Mouse (Mus musculus): ENCODE measurements around the gene Mettl17. TPM values are rescaled to one million over a fixed set of nuclear protein-coding genes. Genes with fewer than 3 reads are reported as not detected.
"Not testable (repeated sequence)": the region's sequence is repeated elsewhere in the genome, so short reads cannot be mapped to it uniquely, and the experiment has no call there.

Mettl17 gene
- total RNA-seq (2021) (10 to 100 TPM; 20.1 to 20.7 TPM), polyA plus RNA-seq (2012; rRNA removed) (21.1 and 24.8 TPM in 2 replicates)
- long read RNA-seq, transcript Mettl17-201 (14 exons, 1,623 nt): major isoform, 8 of 12 reads
- long read RNA-seq, partial matches to known transcripts: 2 of 12 reads
- long read RNA-seq, other reads (novel, unspliced or antisense): 2 of 12 reads

DNA sequence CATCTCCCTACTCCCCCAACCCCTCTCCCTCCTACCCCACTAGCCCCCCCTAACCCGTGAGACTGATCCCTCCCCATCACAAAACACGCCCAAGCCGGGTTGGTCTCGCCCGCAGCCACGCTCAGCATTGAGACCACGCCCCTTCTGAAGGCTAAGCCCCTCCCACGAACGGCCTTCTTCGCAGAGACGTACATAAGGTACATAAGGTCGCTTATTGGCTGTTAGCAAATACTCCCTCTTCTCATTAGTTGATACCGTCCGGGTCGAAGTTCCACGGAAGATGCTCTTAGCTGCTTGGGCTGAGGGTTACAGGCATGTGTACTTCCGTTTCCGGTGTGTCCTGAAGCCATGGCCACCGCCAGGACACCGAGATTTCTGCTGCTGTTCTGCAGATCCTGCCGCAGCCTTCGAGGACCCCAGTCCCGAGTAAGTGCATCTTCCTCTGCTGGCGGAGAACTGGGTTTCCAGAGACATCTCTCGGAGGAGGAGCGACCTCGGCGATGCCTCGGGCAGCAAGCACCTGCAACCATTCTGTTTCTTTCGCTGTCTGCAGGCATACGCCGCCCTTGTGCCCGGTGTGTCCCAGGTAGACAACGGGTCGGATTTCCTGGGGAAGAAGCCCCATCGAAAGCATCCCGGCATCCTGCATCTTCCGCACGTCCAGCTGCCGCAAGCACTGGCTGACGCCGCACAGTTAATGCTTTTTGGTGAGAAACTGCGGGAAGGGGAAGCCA, at the start of gene Mettl17:
TSS of gene Mettl17 (plus strand) at position 245 of the 734 bp plus-strand sequence.
- Histone ChIP-seq H3K36me3 (ENCODE audit: control insufficient read depth, insufficient read depth, low read length) (no peaks in the 10 kb centered on the region; the same call in 1 of the 2 replicates), H3K27me3 (ENCODE audit: control insufficient read depth, insufficient read depth, low read length) (no peaks in the 10 kb centered on the region), H3K4me1 (ENCODE audit: control insufficient read depth, insufficient read depth, low read length) (no peaks in the 10 kb centered on the region), H3K9ac (ENCODE audit: low read depth, low read length) (peak within 1 kb of the TSS; percentile 60), H3K27ac (peak within 1 kb of the TSS; percentile 69), H3K79me2 (replicated peaks; ENCODE audit: control insufficient read depth, insufficient read depth, low read length) (no peaks in the 10 kb centered on the region), H3K4me3 (peak within 1 kb of the TSS; percentile 66)
- peak; percentile 90 to 93 for DNase-seq
- intact Hi-C loops (cut with DNase I): loop anchor here (2.0 kb wide), 1 partner anchor 420 kb away; the partner anchor contains the start of gene Mettl3
- TF ChIP-seq EP300 (IDR thresholded peaks at IDR 0.05; ENCODE audit: insufficient read depth, low read depth, low read length) (0 out of 2 replicates have a peak, but pooled peaks have one; percentile 44), CTCF (IDR thresholded peaks at IDR 0.05) (peak; percentile 35), POLR2A (IDR thresholded peaks at IDR 0.05; ENCODE audit: insufficient read depth, low read depth, low read length) (peak; percentile 82)
- under 1% methylated on average over 43 of the region's 43 CpGs for WGBS

DNA sequence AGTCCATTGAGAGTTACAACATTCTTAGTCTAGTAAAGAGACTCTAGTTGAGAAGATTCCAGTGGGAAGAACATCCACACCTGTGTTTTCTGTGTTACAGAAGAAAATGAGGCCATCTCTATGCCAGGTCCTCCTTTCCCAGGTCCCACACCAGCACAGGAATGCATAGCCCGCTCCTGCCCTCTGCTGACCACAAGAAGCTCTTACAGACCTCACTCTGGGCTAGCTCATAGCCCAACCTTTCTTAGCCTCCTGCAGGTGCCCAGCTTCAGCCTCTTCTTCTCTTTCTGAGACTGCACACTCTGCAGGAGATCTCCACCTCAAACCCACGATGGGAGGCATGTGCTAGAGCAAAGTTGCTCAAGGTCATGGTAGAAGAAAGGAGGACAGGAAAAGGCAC, 46.2 kb upstream of the Mettl17 start:
- H3K27me3 ChIP-seq (ENCODE audit: control insufficient read depth, insufficient read depth, low read length); H3K9ac ChIP-seq (ENCODE audit: low read depth, low read length); H3K4me1 ChIP-seq (ENCODE audit: control insufficient read depth, insufficient read depth, low read length); H3K36me3 ChIP-seq (ENCODE audit: control insufficient read depth, insufficient read depth, low read length); DNase-seq; H3K4me3 ChIP-seq; intact Hi-C loops (cut with DNase I); H3K79me2 ChIP-seq (replicated peaks; ENCODE audit: control insufficient read depth, insufficient read depth, low read length); H3K27ac ChIP-seq: not testable (repeated sequence)
- peak; percentile 25 for TF ChIP-seq CTCF (IDR thresholded peaks at IDR 0.05)
- 18% methylated on average over 2 of the region's 2 CpGs for WGBS

DNA sequence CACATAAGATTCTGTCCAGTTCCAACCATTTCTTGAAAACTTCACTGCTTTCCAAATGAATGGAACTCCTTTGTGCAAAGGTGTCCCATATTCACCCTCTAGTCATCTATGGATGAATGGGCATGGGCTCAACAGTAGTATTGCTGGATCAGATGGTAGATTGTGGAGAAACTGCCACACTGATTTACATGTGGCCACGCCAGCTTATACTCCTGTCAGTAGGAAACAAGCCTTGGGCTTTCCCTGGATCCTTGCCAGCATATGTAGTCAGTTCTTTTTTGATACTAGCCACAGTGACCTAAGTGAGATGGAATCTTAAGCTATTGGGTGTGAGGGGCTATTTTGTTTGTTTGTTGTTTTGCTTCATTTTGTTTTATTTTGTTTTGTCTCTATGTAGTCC, 42.4 kb upstream of the Mettl17 start:
- Histone ChIP-seq H3K4me1 (ENCODE audit: control insufficient read depth, insufficient read depth, low read length) (no peaks in the 10 kb centered on the region), H3K4me3 (no peak overlapping the region), H3K27ac (no peak overlapping the region), H3K79me2 (replicated peaks; ENCODE audit: control insufficient read depth, insufficient read depth, low read length) (no peaks in the 10 kb centered on the region), H3K36me3 (ENCODE audit: control insufficient read depth, insufficient read depth, low read length) (no peaks in the 10 kb centered on the region), H3K27me3 (ENCODE audit: control insufficient read depth, insufficient read depth, low read length) (no peaks in the 10 kb centered on the region), H3K9ac (ENCODE audit: low read depth, low read length) (no peak overlapping the region)
- TF ChIP-seq POLR2A (IDR thresholded peaks at IDR 0.05; ENCODE audit: insufficient read depth, low read depth, low read length): no peak
- TF ChIP-seq EP300 (IDR thresholded peaks at IDR 0.05; ENCODE audit: insufficient read depth, low read depth, low read length): no peak
- TF ChIP-seq CTCF (IDR thresholded peaks at IDR 0.05): no peak
- intact Hi-C loops (cut with DNase I): loop anchor here (10.0 kb wide), 1 partner anchor 587 kb away; the partner anchor contains the start of gene Rnase2a
- WGBS: 46% methylated on average over 1 of the region's 1 CpGs
- DNase-seq: no peak

DNA sequence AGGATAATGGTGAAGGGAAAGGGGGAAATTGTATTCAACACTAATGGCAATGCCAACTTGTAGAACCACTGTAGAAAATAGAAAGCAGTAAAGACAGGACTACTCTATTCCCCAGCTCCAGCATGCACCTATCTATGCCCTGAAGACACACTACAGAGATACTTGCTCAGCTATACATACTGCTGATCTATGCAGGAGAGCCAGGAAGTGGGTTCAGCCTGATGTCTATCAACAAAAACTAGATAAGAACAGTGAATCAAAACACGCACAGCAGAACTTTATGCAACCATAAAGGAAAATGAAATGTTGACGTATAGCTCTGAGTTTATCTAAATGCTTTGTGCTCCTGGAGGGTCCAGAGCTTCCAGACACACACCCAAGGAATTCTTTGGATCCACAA, 41.9 kb upstream of the Mettl17 start:
- no peaks in the 10 kb centered on the region for H3K4me1 ChIP-seq (ENCODE audit: control insufficient read depth, insufficient read depth, low read length)
- no peaks in the 10 kb centered on the region for H3K27me3 ChIP-seq (ENCODE audit: control insufficient read depth, insufficient read depth, low read length)
- 63% methylated on average over 2 of the region's 2 CpGs for WGBS
- H3K4me3 ChIP-seq: no peak overlapping the region
- intact Hi-C loops (cut with DNase I): loop anchor here (10.0 kb wide), 1 partner anchor 588 kb away; the partner anchor contains the start of gene Rnase2a
- H3K27ac ChIP-seq: no peak overlapping the region
- no peaks in the 10 kb centered on the region for H3K36me3 ChIP-seq (ENCODE audit: control insufficient read depth, insufficient read depth, low read length)
- no peak overlapping the region for H3K9ac ChIP-seq (ENCODE audit: low read depth, low read length)
- no peaks in the 10 kb centered on the region for H3K79me2 ChIP-seq (replicated peaks; ENCODE audit: control insufficient read depth, insufficient read depth, low read length)
- DNase-seq: no peak
- TF ChIP-seq POLR2A (IDR thresholded peaks at IDR 0.05; ENCODE audit: insufficient read depth, low read depth, low read length) (no peak), EP300 (IDR thresholded peaks at IDR 0.05; ENCODE audit: insufficient read depth, low read depth, low read length) (no peak), CTCF (IDR thresholded peaks at IDR 0.05) (no peak)

DNA sequence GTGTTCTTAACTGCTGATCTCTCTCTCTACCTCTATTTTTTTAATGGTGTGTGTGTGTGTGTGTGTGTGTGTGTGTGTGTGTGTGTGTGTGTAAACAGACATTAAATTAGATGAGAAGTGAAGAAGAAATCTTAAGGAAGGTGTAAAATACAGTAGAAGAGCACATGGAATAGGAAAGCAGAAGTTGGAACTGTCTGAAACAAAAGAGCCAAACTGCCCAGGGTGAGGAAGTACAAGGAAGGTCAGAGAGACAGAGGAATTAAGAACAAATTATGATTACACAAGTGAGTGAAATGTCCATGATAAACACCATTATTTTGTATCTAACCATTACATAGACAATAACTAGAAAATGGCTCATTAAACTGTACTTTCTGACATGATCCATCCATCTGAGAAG, 40.8 kb upstream of the Mettl17 start:
- Histone ChIP-seq H3K4me1 (ENCODE audit: control insufficient read depth, insufficient read depth, low read length) (no peaks in the 10 kb centered on the region), H3K4me3 (no peak overlapping the region), H3K27me3 (ENCODE audit: control insufficient read depth, insufficient read depth, low read length) (no peaks in the 10 kb centered on the region), H3K79me2 (replicated peaks; ENCODE audit: control insufficient read depth, insufficient read depth, low read length) (no peaks in the 10 kb centered on the region), H3K36me3 (ENCODE audit: control insufficient read depth, insufficient read depth, low read length) (no peaks in the 10 kb centered on the region), H3K9ac (ENCODE audit: low read depth, low read length) (no peak overlapping the region), H3K27ac (no peak overlapping the region)
- intact Hi-C loops (cut with DNase I): loop anchor here (10.0 kb wide), 1 partner anchor 589 kb away; the partner anchor contains the start of gene Rnase2a
- TF ChIP-seq EP300 (IDR thresholded peaks at IDR 0.05; ENCODE audit: insufficient read depth, low read depth, low read length): no peak
- TF ChIP-seq CTCF (IDR thresholded peaks at IDR 0.05): no peak
- no peak for TF ChIP-seq POLR2A (IDR thresholded peaks at IDR 0.05; ENCODE audit: insufficient read depth, low read depth, low read length)
- DNase-seq: no peak

- H3K27me3 ChIP-seq (ENCODE audit: control insufficient read depth, insufficient read depth, low read length): no peaks in the 10 kb centered on the region
- TF ChIP-seq CTCF (IDR thresholded peaks at IDR 0.05): no peak
- no peak for TF ChIP-seq POLR2A (IDR thresholded peaks at IDR 0.05; ENCODE audit: insufficient read depth, low read depth, low read length)
- whole genome bisulfite sequencing: 61% methylated on average over 3 of the region's 3 CpGs
- no peaks in the 10 kb centered on the region for H3K4me1 ChIP-seq (ENCODE audit: control insufficient read depth, insufficient read depth, low read length)
- no peak overlapping the region for H3K4me3 ChIP-seq
- no peak overlapping the region for H3K9ac ChIP-seq (ENCODE audit: low read depth, low read length)
- DNase-seq: no peak
- H3K27ac ChIP-seq: no peak overlapping the region
- no peaks in the 10 kb centered on the region for H3K79me2 ChIP-seq (replicated peaks; ENCODE audit: control insufficient read depth, insufficient read depth, low read length)
- intact Hi-C loops (cut with DNase I): loop anchor here (10.0 kb wide), 1 partner anchor 592 kb away; the partner anchor contains the start of gene Rnase2a
- H3K36me3 ChIP-seq (ENCODE audit: control insufficient read depth, insufficient read depth, low read length): no peaks in the 10 kb centered on the region
Measured at GRCm38 (mm10) chr14:51846566-51846965, 38.1 kb upstream of the Mettl17 start.
